8 mouse cellular contexts compared by ENCODE assay signal in the genomic region with DNA sequence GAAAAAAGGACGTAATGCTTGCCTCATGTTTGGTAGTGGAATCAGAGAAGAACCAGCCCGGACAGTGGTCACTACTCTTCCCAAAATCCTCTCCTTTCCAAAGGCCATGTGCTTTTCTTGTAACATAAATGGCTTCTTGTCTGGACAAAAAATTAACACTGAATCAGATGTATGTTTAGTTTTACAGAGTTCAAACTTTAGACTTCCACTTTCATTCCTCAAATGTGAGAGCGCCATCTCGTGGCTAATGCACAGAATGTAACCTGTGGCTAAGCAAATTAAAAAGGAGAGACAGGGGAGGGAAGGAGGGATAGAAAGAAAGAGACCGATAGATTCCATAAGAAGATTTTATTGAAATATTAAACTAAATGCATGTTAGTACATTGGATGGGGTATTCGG. TPM values are rescaled to one million over a fixed set of nuclear protein-coding genes. Genes with fewer than 3 reads are reported as not detected.
DNase-seq lines count a peak whose midpoint lies in the region; ATAC-seq and TF ChIP-seq lines count a peak whose summit lies in the region.

No protein-coding gene starts in this region.

- peak; percentile 94 for TF ChIP-seq CTCF in layer of hippocampus, adult 2 months (conservative IDR thresholded peaks at IDR 0.05)

- no peak overlapping the region for H3K9ac ChIP-seq in forebrain, embryonic 15.5 days (replicated peaks)

- DNase-seq in adrenal gland, adult (ENCODE audit: inconsistent age in 2 of 2, low spot score in 1 of 2): peak; percentile 10 to 64
- no peak for DNase-seq in adrenal gland, adult 8-10 months
- DNase-seq in urinary bladder, adult 18-20 months (ENCODE audit: low spot score in 2 of 2): peak; percentile 13 to 30
- DNase-seq in urinary bladder, postnatal 10 days (ENCODE audit: low spot score): no peak
- peak; percentile 56 to 74 for DNase-seq in layer of hippocampus, adult 2 months (ENCODE audit: low spot score in 2 of 2)
- peak; percentile 62 for DNase-seq in lung, postnatal 14 days
- peak; percentile 71 for DNase-seq in retina, postnatal 1 day

- H3K9me3 ChIP-seq in forebrain, embryonic 15.5 days: no peaks in the 10 kb centered on the region

- peaks cover 15% of the 10 kb centered on the region for H3K4me1 ChIP-seq in forebrain, embryonic 15.5 days

- no peaks in the 10 kb centered on the region for H3K36me3 ChIP-seq in forebrain, embryonic 15.5 days

- peak; percentile 39 for ATAC-seq in forebrain, embryonic 15.5 days (replicated peaks)

- H3K27me3 ChIP-seq in forebrain, embryonic 15.5 days: no peaks in the 10 kb centered on the region

- 42% methylated on average over 6 of the region's 6 CpGs for WGBS in forebrain, embryonic 15.5 days

- H3K27ac ChIP-seq in forebrain, embryonic 15.5 days (replicated peaks): no peak overlapping the region
- no peak overlapping the region for H3K27ac ChIP-seq in layer of hippocampus, adult 2 months

- H3K4me2 ChIP-seq in forebrain, embryonic 15.5 days (replicated peaks): peak overlapping the region; percentile 35

- H3K4me3 ChIP-seq in forebrain, embryonic 15.5 days: no peak overlapping the region
- H3K4me3 ChIP-seq in layer of hippocampus, adult 2 months: peak overlapping the region; percentile 49

RNA-seq across cellular contexts. Expression of a gene that starts 45.4 kb away (rescaled TPM):
- under 1 TPM; 0.45 to 0.81 (median 0.66) TPM for total RNA-seq in adrenal gland, adult 8-10 months (2022)
- 3.9 and 4.1 TPM in 2 replicates for polyA plus RNA-seq in forebrain, embryonic 15.5 days (2015; fragmentation: Nextera tagmentation; extraction: Ambion mirVana)
- total RNA-seq in layer of hippocampus, adult 2 months (2021): 1 to 10 TPM; 2.9 to 4.0 TPM

Comparison
In these comparisons a context has a peak if more than half of its experiments do, and no peak if none do; other contexts are left out.
1. DNase-seq: peak in adrenal gland, adult (2 of 2), urinary bladder, adult 18-20 months (2 of 2), layer of hippocampus, adult 2 months (2 of 2), lung, postnatal 14 days (single experiment) and retina, postnatal 1 day (single experiment); none in adrenal gland, adult 8-10 months (single experiment) and urinary bladder, postnatal 10 days (single experiment).